Mouse (Mus musculus) lung, embryonic 14.5 days (tissue): ENCODE measurements around the gene Lpcat3. TPM values are rescaled to one million over a fixed set of nuclear protein-coding genes. Genes with fewer than 3 reads are reported as not detected.

ENCODE experiments used
- ATAC-seq: fragments of 200-750 bp; cut with Nextera tagmentation; 2 replicates; pipeline ENCODE4 v1.8.0; 2017; ENCODE audit warnings: mild to moderate bottlenecking, moderate TSS enrichment, moderate library complexity; ENCODE audit not compliant: insufficient read depth
- DNase-seq: peaks from one replicate; pipeline ENCODE4 v3.0.0-alpha.2; 2015
- H3K27ac ChIP-seq: fragments of 300-500 bp; sonication (generic); 2 replicates; pipeline ENCODE4 v1.5.1; 2014; ENCODE audit warnings: low read depth, mild to moderate bottlenecking, moderate library complexity
- H3K27me3 ChIP-seq: fragments of 300-500 bp; sonication (generic); 2 replicates; pipeline ENCODE4 v1.6.1; 2014; ENCODE audit warnings: low read length, control low read depth; ENCODE audit not compliant: insufficient read depth
- H3K36me3 ChIP-seq: fragments of 300-500 bp; sonication (generic); 2 replicates; pipeline ENCODE4 v1.6.1; 2014; ENCODE audit warnings: control low read depth; ENCODE audit not compliant: insufficient read depth
- H3K4me1 ChIP-seq: fragments of 300-500 bp; sonication (generic); 2 replicates; pipeline ENCODE4 v1.6.1; 2014; ENCODE audit warnings: antibody characterized with exemption, control low read depth; ENCODE audit not compliant: insufficient read depth
- H3K4me2 ChIP-seq: fragments of 300-500 bp; sonication (generic); 2 replicates; pipeline ENCODE4 v1.6.1; 2014; ENCODE audit warnings: mild to moderate bottlenecking
- H3K4me3 ChIP-seq: fragments of 300-500 bp; sonication (generic); 2 replicates; pipeline ENCODE4 v1.5.1; 2014; ENCODE audit warnings: low read depth, low read length
- H3K9ac ChIP-seq: fragments of 300-500 bp; sonication (generic); 2 replicates; pipeline ENCODE4 v1.6.1; 2014
- H3K9me3 ChIP-seq: fragments of 300-500 bp; sonication (generic); 2 replicates; pipeline ENCODE4 v1.6.1; 2016; ENCODE audit warnings: low read depth, low read length, control low read depth
- CTCF ChIP-seq: IDR thresholded peaks from 2 replicates; pipeline ENCODE4 v1.5.1; 2016; ENCODE audit warnings: antibody characterized with exemption, low read depth
- WGBS: fragments of 180-500 bp; shearing (Covaris S2); extraction: QIAGEN DNeasy Blood & Tissue Kit; methylation state at CpG from one replicate; pipeline ENCODE4 v1.1.7; 2014; 5-methylcytosine and 5-hydroxymethylcytosine counted together
- polyA plus RNA-seq: library from polyadenylated mRNA; unstranded; fragments of >200 nt; fragmentation: Nextera tagmentation; extraction: Ambion mirVana; gene quantifications from 2 replicates; pipeline ENCODE4 v1.2.1, GENCODE M21; 2014

Gene Lpcat3
- polyA plus RNA-seq, 1 experiment from 2014 or later, result 50.3 TPM

DNA sequence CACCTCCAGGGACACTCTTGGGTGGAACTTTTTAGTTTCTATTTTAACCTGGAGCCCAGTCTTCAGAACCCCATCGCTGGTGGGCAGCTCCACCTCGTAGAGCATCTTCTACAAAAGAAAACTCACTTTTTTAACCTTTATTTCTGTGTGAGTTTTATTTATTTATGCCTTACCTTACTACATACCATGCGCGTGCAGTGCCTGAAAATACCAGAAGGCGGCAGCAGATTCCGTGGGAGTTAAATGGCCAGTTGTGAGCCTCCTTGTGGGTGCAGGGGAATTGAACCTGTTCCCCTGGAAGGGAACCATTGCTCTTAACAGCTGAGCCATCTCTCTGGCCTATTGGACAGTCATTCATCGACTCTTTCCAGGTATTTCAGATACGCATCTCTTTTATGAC is 21.8 kb upstream of the Lpcat3 start:
- 35% methylated on average over 8 of the region's 8 CpGs for WGBS

DNA sequence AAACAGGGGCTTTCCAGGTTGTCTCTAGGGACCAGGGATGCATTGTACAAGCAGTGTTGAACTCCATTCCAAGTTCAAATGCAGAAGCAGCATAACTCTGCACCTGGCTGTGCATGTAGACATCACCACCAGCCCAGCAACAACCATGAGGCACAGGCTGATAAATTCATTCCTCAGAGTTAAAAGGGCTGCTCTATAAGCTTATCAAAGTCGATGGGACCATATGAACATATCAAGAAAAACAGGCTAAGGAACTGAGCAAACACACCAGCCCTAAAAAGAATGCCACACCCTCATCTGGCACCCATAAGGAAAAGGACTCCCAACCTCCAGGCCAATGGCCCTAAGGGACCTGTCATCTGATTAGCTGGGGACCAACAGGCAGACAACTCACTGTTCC is 16.4 kb upstream of the Lpcat3 start:
- H3K27ac ChIP-seq, result no peak overlapping the region
- H3K27me3 ChIP-seq, result no peaks in the 10 kb centered on the region
- H3K4me1 ChIP-seq, result no peaks in the 10 kb centered on the region
- ATAC-seq, result no peak
- H3K4me2 ChIP-seq, result no peak overlapping the region
- no peak for DNase-seq
- no peak overlapping the region for H3K9ac ChIP-seq
- no peaks in the 10 kb centered on the region for H3K36me3 ChIP-seq
- 69% methylated on average over 1 of the region's 1 CpGs for WGBS
- no peak overlapping the region for H3K4me3 ChIP-seq
- H3K9me3 ChIP-seq, result no peaks in the 10 kb centered on the region
- no peak for TF ChIP-seq CTCF

More for the DNA sequence above, 21.8 kb upstream of the Lpcat3 start:
- Histone ChIP-seq H3K36me3 (no peaks in the 10 kb centered on the region), H3K4me3 (no peak overlapping the region), H3K4me2 (no peak overlapping the region), H3K27me3 (no peaks in the 10 kb centered on the region), H3K4me1 (no peaks in the 10 kb centered on the region), H3K9ac (no peak overlapping the region), H3K27ac (no peak overlapping the region), H3K9me3 (no peaks in the 10 kb centered on the region)
- ATAC-seq (no peak), DNase-seq (peak; percentile 78)
- peak; percentile 76 for TF ChIP-seq CTCF

DNA sequence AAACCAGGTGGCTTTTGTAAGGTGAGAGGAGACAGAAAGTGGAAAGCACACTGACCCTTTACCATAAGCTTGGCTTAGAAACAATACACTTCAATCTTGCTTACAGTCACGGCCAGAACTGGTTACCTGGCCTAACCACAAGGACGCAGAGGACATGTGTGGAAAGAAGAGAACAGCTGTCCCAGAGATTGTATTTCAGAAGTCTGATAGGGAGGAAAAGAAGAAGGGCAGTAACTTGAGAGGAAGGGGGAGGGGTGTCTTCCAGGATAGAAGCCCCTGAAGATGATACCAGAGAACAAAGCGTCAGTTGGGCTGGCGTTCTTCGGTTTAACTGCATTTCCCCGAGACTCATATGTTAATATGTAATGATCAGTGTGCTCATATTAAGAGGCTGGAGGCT is 6.9 kb upstream of the Lpcat3 start:
- Histone ChIP-seq H3K9me3 (0 out of 2 replicates have a peak, but pooled peaks cover 4% of the 10 kb centered on the region), H3K4me3 (no peak overlapping the region), H3K9ac (no peak overlapping the region), H3K4me2 (no peak overlapping the region), H3K36me3 (no peaks in the 10 kb centered on the region), H3K27ac (no peak overlapping the region), H3K27me3 (no peaks in the 10 kb centered on the region), H3K4me1 (no peaks in the 10 kb centered on the region)
- ATAC-seq, result no peak
- WGBS, result 20% methylated on average over 6 of the region's 6 CpGs
- no peak for TF ChIP-seq CTCF
- DNase-seq, result no peak

DNA sequence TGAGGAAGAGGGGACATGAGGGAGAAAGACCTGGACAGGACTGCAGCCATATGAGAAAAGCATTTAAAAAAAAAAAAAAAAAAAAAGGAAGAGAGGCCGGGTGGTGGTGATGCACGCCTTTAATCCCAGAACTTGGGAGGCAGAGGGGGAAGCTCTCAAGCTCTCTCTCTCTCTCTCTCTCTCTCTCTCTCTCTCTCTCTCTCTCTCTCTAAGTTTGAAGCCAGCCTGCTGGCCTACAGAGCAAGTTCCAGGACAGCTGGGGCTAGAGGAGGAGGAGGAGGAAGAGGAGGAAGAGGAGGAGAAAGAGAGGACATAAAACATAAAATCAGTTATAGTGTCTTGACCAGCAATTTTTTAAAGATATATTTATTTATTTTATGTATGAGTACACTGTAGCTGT is 4.8 kb upstream of the Lpcat3 start:
- H3K9me3 ChIP-seq, result 0 out of 2 replicates have a peak, but pooled peaks cover 4% of the 10 kb centered on the region
- H3K9ac ChIP-seq, result no peak overlapping the region
- no peak overlapping the region for H3K27ac ChIP-seq
- no peaks in the 10 kb centered on the region for H3K36me3 ChIP-seq
- no peak for DNase-seq
- 60% methylated on average over 2 of the region's 2 CpGs for WGBS
- no peak overlapping the region for H3K4me3 ChIP-seq
- TF ChIP-seq CTCF, result no peak
- ATAC-seq, result no peak
- H3K27me3 ChIP-seq, result no peaks in the 10 kb centered on the region
- H3K4me2 ChIP-seq, result no peak overlapping the region
- no peaks in the 10 kb centered on the region for H3K4me1 ChIP-seq

DNA sequence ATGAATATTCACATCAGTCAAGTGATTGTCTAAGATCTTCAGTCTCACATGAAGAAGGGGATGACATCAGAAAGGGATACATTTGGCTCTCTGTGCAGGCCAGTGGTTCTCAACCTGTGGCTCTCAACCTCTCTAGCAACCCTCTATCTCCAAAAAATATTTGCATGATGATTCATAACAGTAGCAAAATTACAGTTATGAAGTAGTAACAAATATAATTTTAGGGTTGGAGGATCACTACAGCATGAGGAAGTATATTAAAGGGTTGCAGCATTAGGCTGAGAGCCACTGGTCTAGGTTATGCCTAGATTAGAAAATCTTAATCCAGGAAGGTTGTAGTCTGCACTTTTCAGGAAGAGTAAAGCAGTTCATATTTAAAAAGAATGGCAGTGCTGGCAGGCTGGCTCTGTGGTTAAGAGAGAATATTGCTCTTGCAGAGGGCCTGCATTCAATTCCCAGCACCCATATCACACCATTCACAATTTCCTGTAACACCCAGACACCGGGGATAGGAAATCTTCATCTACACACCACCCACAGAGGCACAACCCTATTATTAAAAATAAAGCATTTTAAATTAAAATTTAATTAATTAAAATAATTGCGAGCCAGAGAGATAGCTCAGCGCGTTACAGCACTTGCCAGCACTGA is 1.5 kb upstream of the Lpcat3 start:
- Histone ChIP-seq H3K9me3 (no peaks in the 10 kb centered on the region), H3K4me3 (no peak overlapping the region), H3K4me1 (no peaks in the 10 kb centered on the region), H3K4me2 (no peak overlapping the region), H3K9ac (no peak overlapping the region), H3K36me3 (no peaks in the 10 kb centered on the region), H3K27ac (no peak overlapping the region), H3K27me3 (no peaks in the 10 kb centered on the region)
- no peak for ATAC-seq
- TF ChIP-seq CTCF, result no peak
- 90% methylated on average over 4 of the region's 4 CpGs for WGBS
- DNase-seq, result no peak

DNA sequence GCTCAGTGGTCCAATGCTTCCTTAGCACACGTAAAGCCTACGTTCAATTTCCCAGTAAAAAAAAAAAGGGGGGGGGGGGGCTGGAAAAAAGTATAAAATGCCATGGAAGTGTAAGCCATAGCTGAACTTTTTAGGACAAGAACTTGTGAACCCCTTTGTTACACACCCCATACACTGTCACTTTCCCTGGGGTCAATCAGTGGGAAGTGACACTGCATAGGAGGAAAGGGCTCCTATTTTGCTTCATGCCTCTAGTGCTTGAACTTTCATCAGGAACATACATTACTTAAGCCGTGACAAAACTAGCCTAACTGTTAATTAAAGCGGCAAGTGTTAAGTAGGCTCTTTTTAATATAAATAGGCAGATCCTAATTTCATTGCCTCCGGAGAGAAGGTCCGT is 832 bp upstream of the Lpcat3 start:
- no peak for ATAC-seq
- Histone ChIP-seq H3K4me3 (peak overlapping the region; percentile 58), H3K27ac (peak overlapping the region; percentile 80), H3K36me3 (no peaks in the 10 kb centered on the region), H3K4me1 (no peaks in the 10 kb centered on the region), H3K9ac (peak overlapping the region; percentile 53), H3K27me3 (no peaks in the 10 kb centered on the region), H3K9me3 (no peaks in the 10 kb centered on the region), H3K4me2 (peak overlapping the region; percentile 76)
- DNase-seq, result no peak
- WGBS, result 27% methylated on average over 6 of the region's 6 CpGs
- no peak for TF ChIP-seq CTCF

DNA sequence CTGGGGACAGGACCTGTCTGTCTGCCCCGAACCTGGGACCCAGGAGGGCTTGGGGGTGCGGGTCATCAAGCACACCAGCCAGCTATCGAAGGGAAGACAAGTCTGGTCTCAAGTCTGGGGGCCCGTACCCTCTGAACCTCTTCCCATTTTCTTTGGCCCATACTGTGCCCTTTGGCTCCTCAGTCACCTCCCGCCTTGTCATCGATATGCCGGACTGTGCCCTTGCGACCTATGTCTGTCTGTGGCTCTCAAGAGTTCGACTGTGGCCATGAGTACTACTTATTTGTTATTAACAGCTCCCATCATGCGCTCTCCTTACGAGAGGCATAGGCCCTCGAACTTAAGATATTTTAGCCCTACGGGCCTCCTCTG is 583 bp downstream of the Lpcat3 start:
- H3K9me3 ChIP-seq, result no peaks in the 10 kb centered on the region
- TF ChIP-seq CTCF, result no peak
- no peak for ATAC-seq
- peak overlapping the region; percentile 58 for H3K4me3 ChIP-seq
- DNase-seq, result peak; percentile 14
- H3K27ac ChIP-seq, result no peak overlapping the region
- 13% methylated on average over 13 of the region's 13 CpGs for WGBS
- no peaks in the 10 kb centered on the region for H3K36me3 ChIP-seq
- H3K4me2 ChIP-seq, result peak overlapping the region; percentile 76
- no peaks in the 10 kb centered on the region for H3K27me3 ChIP-seq
- peak overlapping the region; percentile 61 for H3K9ac ChIP-seq
- no peaks in the 10 kb centered on the region for H3K4me1 ChIP-seq
